Mouse (Mus musculus) embryonic facial prominence, embryonic 15.5 days (tissue): ENCODE measurements at regions not wholly inside any gene's neighbourhood (a gene's known extent, or its start where the extent isn't known, plus 50 kb on each side); places are given as distances from the start of the nearest gene placed in this dataset.
A peak's percentile ranks its signal among the peaks of the same experiment; 100 is the strongest.
"Not testable (repeated sequence)": the region's sequence is repeated elsewhere in the genome, so short reads cannot be mapped to it uniquely, and the experiment has no call there.

Source experiments
- ATAC-seq: fragments of 200-750 bp; cut with Nextera tagmentation; 2 replicates; pipeline ENCODE4 v1.8.0; 2017; ENCODE audit warnings: low read depth, moderate TSS enrichment; ENCODE audit not compliant: insufficient number of reproducible peaks, low FRiP score, low TSS enrichment
- H3K27ac ChIP-seq: fragments of 300-500 bp; sonication (generic); replicated peaks from 2 replicates; pipeline ENCODE4 v1.5.1; 2015; ENCODE audit warnings: mild to moderate bottlenecking, inconsistent platforms
- H3K27me3 ChIP-seq: fragments of 300-500 bp; sonication (generic); 2 replicates; pipeline ENCODE4 v1.6.1; 2015; ENCODE audit warnings: inconsistent platforms
- H3K36me3 ChIP-seq: fragments of 300-500 bp; sonication (generic); 2 replicates; pipeline ENCODE4 v1.6.1; 2015; ENCODE audit warnings: mild to moderate bottlenecking, inconsistent platforms
- H3K4me1 ChIP-seq: fragments of 300-500 bp; sonication (generic); 2 replicates; pipeline ENCODE4 v1.6.1; 2015; ENCODE audit warnings: inconsistent platforms
- H3K4me2 ChIP-seq: fragments of 300-500 bp; sonication (generic); replicated peaks from 2 replicates; pipeline ENCODE4 v1.6.1; 2015; ENCODE audit warnings: mild to moderate bottlenecking, inconsistent platforms
- H3K4me3 ChIP-seq: fragments of 300-500 bp; sonication (generic); replicated peaks from 2 replicates; pipeline ENCODE4 v1.5.1; 2015; ENCODE audit warnings: mild to moderate bottlenecking, inconsistent platforms
- H3K9ac ChIP-seq: fragments of 300-500 bp; sonication (generic); 2 replicates; pipeline ENCODE4 v1.6.1; 2015; ENCODE audit warnings: inconsistent platforms
- H3K9me3 ChIP-seq: fragments of 300-500 bp; sonication (generic); replicated peaks from 2 replicates; pipeline ENCODE4 v1.6.1; 2016; ENCODE audit warnings: inconsistent platforms
- WGBS: fragments of 180-500 bp; shearing (Covaris S2); methylation state at CpG from one replicate; pipeline ENCODE4 v1.1.7; 2015; 5-methylcytosine and 5-hydroxymethylcytosine counted together

GRCm38 (mm10) chr11:56505068-56505467 lies 464.3 kb upstream of the Nmur2 start:
- WGBS, result 65% methylated on average over 4 of the region's 4 CpGs
- Histone ChIP-seq H3K4me3 (no peak overlapping the region), H3K27ac (no peak overlapping the region), H3K36me3 (no peaks in the 10 kb centered on the region), H3K4me1 (no peaks in the 10 kb centered on the region), H3K9me3 (no peaks in the 10 kb centered on the region), H3K4me2 (no peak overlapping the region), H3K9ac (no peak overlapping the region), H3K27me3 (no peaks in the 10 kb centered on the region)
- ATAC-seq, result no peak

- no peak for ATAC-seq
Observed at GRCm38 (mm10) chr11:56514941-56515340, 474.1 kb upstream of the Nmur2 start.

GRCm38 (mm10) chr11:56518486-56518885 lies 477.7 kb upstream of the Nmur2 start:
- ATAC-seq, result no peak
- H3K9ac ChIP-seq, result no peak overlapping the region
- no peak overlapping the region for H3K4me3 ChIP-seq
- no peak overlapping the region for H3K27ac ChIP-seq
- 31% methylated on average over 2 of the region's 2 CpGs for WGBS
- no peak overlapping the region for H3K4me2 ChIP-seq
- H3K9me3 ChIP-seq, result no peaks in the 10 kb centered on the region
- no peaks in the 10 kb centered on the region for H3K36me3 ChIP-seq
- no peaks in the 10 kb centered on the region for H3K27me3 ChIP-seq
- H3K4me1 ChIP-seq, result no peaks in the 10 kb centered on the region

More at GRCm38 (mm10) chr11:56514941-56515340, 474.1 kb upstream of the Nmur2 start:
- Histone ChIP-seq H3K9ac (no peak overlapping the region), H3K36me3 (no peaks in the 10 kb centered on the region), H3K4me3 (no peak overlapping the region), H3K27me3 (no peaks in the 10 kb centered on the region), H3K27ac (no peak overlapping the region), H3K4me1 (no peaks in the 10 kb centered on the region), H3K9me3 (no peaks in the 10 kb centered on the region), H3K4me2 (no peak overlapping the region)
- WGBS, result 76% methylated on average over 2 of the region's 2 CpGs

- no peak overlapping the region for H3K9ac ChIP-seq
- ATAC-seq, result no peak
- 41% methylated on average over 4 of the region's 4 CpGs for WGBS
Observed at GRCm38 (mm10) chr11:56550736-56551135, 460.5 kb upstream of the Gria1 start.

GRCm38 (mm10) chr11:56556332-56556731 lies 454.9 kb upstream of the Gria1 start:
- 58% methylated on average over 1 of the region's 1 CpGs for WGBS
- no peak for ATAC-seq
- Histone ChIP-seq H3K27ac (no peak overlapping the region), H3K36me3 (no peaks in the 10 kb centered on the region), H3K4me1 (no peaks in the 10 kb centered on the region), H3K27me3 (no peaks in the 10 kb centered on the region), H3K4me2 (no peak overlapping the region), H3K4me3 (no peak overlapping the region), H3K9ac (no peak overlapping the region), H3K9me3 (no peaks in the 10 kb centered on the region)

More at GRCm38 (mm10) chr11:56550736-56551135, 460.5 kb upstream of the Gria1 start:
- H3K27ac ChIP-seq, result no peak overlapping the region
- no peaks in the 10 kb centered on the region for H3K27me3 ChIP-seq
- H3K9me3 ChIP-seq, result no peaks in the 10 kb centered on the region
- H3K4me1 ChIP-seq, result no peaks in the 10 kb centered on the region
- no peaks in the 10 kb centered on the region for H3K36me3 ChIP-seq
- H3K4me2 ChIP-seq, result no peak overlapping the region
- H3K4me3 ChIP-seq, result no peak overlapping the region

- no peaks in the 10 kb centered on the region for H3K27me3 ChIP-seq
- ATAC-seq, result no peak
- 77% methylated on average over 5 of the region's 5 CpGs for WGBS
- H3K27ac ChIP-seq, result no peak overlapping the region
- no peak overlapping the region for H3K9ac ChIP-seq
- no peaks in the 10 kb centered on the region for H3K9me3 ChIP-seq
- H3K4me3 ChIP-seq, result no peak overlapping the region
- H3K36me3 ChIP-seq, result no peaks in the 10 kb centered on the region
- no peaks in the 10 kb centered on the region for H3K4me1 ChIP-seq
- no peak overlapping the region for H3K4me2 ChIP-seq
Observed at GRCm38 (mm10) chr11:56580028-56580427, 431.2 kb upstream of the Gria1 start.

GRCm38 (mm10) chr11:56583054-56583453 lies 428.1 kb upstream of the Gria1 start:
- Histone ChIP-seq H3K4me3 (no peak overlapping the region), H3K4me2 (no peak overlapping the region), H3K27me3 (no peaks in the 10 kb centered on the region), H3K27ac (no peak overlapping the region), H3K9me3 (no peaks in the 10 kb centered on the region), H3K36me3 (no peaks in the 10 kb centered on the region), H3K9ac (no peak overlapping the region), H3K4me1 (no peaks in the 10 kb centered on the region)
- 70% methylated on average over 3 of the region's 3 CpGs for WGBS
- ATAC-seq, result no peak

GRCm38 (mm10) chr11:56593435-56593834 lies 417.8 kb upstream of the Gria1 start:
- WGBS, result 88% methylated on average over 4 of the region's 6 CpGs
- not testable (repeated sequence) for H3K4me1 ChIP-seq, H3K36me3 ChIP-seq, H3K9ac ChIP-seq, H3K4me3 ChIP-seq, H3K27ac ChIP-seq, H3K27me3 ChIP-seq, H3K9me3 ChIP-seq, H3K4me2 ChIP-seq
- peak; percentile 77; the same call in 1 of the 2 replicates for ATAC-seq

- ATAC-seq, result no peak
- H3K27me3 ChIP-seq, result no peaks in the 10 kb centered on the region
- H3K9ac ChIP-seq, result no peak overlapping the region
Observed at GRCm38 (mm10) chr11:56603742-56604141, 407.4 kb upstream of the Gria1 start.

GRCm38 (mm10) chr11:56627659-56628058 lies 383.5 kb upstream of the Gria1 start:
- H3K27ac ChIP-seq, result no peak overlapping the region
- no peaks in the 10 kb centered on the region for H3K9me3 ChIP-seq
- H3K4me1 ChIP-seq, result no peaks in the 10 kb centered on the region
- ATAC-seq, result no peak
- WGBS, result 62% methylated on average over 3 of the region's 3 CpGs
- no peak overlapping the region for H3K9ac ChIP-seq
- no peaks in the 10 kb centered on the region for H3K27me3 ChIP-seq
- H3K36me3 ChIP-seq, result no peaks in the 10 kb centered on the region
- no peak overlapping the region for H3K4me3 ChIP-seq
- no peak overlapping the region for H3K4me2 ChIP-seq

More at GRCm38 (mm10) chr11:56603742-56604141, 407.4 kb upstream of the Gria1 start:
- no peak overlapping the region for H3K27ac ChIP-seq
- H3K4me1 ChIP-seq, result no peaks in the 10 kb centered on the region
- no peaks in the 10 kb centered on the region for H3K36me3 ChIP-seq
- no peaks in the 10 kb centered on the region for H3K9me3 ChIP-seq
- no peak overlapping the region for H3K4me2 ChIP-seq
- 65% methylated on average over 1 of the region's 1 CpGs for WGBS
- no peak overlapping the region for H3K4me3 ChIP-seq

GRCm38 (mm10) chr11:56633445-56633844 lies 377.7 kb upstream of the Gria1 start:
- no peaks in the 10 kb centered on the region for H3K4me1 ChIP-seq
- 70% methylated on average over 2 of the region's 2 CpGs for WGBS
- no peak overlapping the region for H3K4me3 ChIP-seq
- no peaks in the 10 kb centered on the region for H3K27me3 ChIP-seq
- H3K9ac ChIP-seq, result no peak overlapping the region
- no peak for ATAC-seq
- no peak overlapping the region for H3K4me2 ChIP-seq
- H3K9me3 ChIP-seq, result no peaks in the 10 kb centered on the region
- H3K27ac ChIP-seq, result no peak overlapping the region
- no peaks in the 10 kb centered on the region for H3K36me3 ChIP-seq

- Histone ChIP-seq H3K9me3 (no peaks in the 10 kb centered on the region), H3K27ac (no peak overlapping the region), H3K9ac (no peak overlapping the region), H3K4me3 (no peak overlapping the region), H3K4me2 (no peak overlapping the region), H3K4me1 (no peaks in the 10 kb centered on the region), H3K27me3 (no peaks in the 10 kb centered on the region), H3K36me3 (no peaks in the 10 kb centered on the region)
- WGBS, result 66% methylated on average over 8 of the region's 8 CpGs
- ATAC-seq, result no peak
Observed at GRCm38 (mm10) chr11:56636606-56637226, 374.5 kb upstream of the Gria1 start.
